Mouse (Mus musculus): ENCODE measurements at regions not wholly inside any gene's neighbourhood (a gene's known extent, or its start where the extent isn't known, plus 50 kb on each side); places are given as distances from the start of the nearest gene placed in this dataset.

GRCm38 (mm10) chr1:77148052-77148451, 366.8 kb downstream of the Epha4 start:
- no peak for TF ChIP-seq CTCF (IDR thresholded peaks at IDR 0.05; ENCODE audit: extremely low read depth, insufficient read length, insufficient replicate concordance, low read depth, low read length)
- TF ChIP-seq POLR2A (IDR thresholded peaks at IDR 0.05; ENCODE audit: low read depth, low read length), result no peak
